Mouse (Mus musculus) heart, embryonic 15.5 days (tissue): ENCODE measurements around the gene Gpr173. TPM values are rescaled to one million over a fixed set of nuclear protein-coding genes. Genes with fewer than 3 reads are reported as not detected.
A peak's percentile ranks its signal among the peaks of the same experiment; 100 is the strongest.
"Not testable (repeated sequence)": the region's sequence is repeated elsewhere in the genome, so short reads cannot be mapped to it uniquely, and the experiment has no call there.

Source experiments
- ATAC-seq: fragments of 200-750 bp; cut with Nextera tagmentation; replicated peaks from 2 replicates; pipeline ENCODE4 v1.8.0; 2017; ENCODE audit warnings: low read depth, moderate TSS enrichment; ENCODE audit not compliant: insufficient number of reproducible peaks, insufficient read depth, low FRiP score
- H3K27ac ChIP-seq: fragments of 300-500 bp; sonication (generic); 2 replicates; pipeline ENCODE4 v1.5.1; 2015; ENCODE audit warnings: mild to moderate bottlenecking, inconsistent platforms
- H3K27me3 ChIP-seq: fragments of 300-500 bp; sonication (generic); 2 replicates; pipeline ENCODE4 v1.6.1; 2015; ENCODE audit warnings: inconsistent platforms
- H3K36me3 ChIP-seq: fragments of 300-500 bp; sonication (generic); 2 replicates; pipeline ENCODE4 v1.6.1; 2015; ENCODE audit warnings: mild to moderate bottlenecking, inconsistent platforms
- H3K4me1 ChIP-seq: fragments of 300-500 bp; sonication (generic); replicated peaks from 2 replicates; pipeline ENCODE4 v1.6.1; 2015; ENCODE audit warnings: inconsistent platforms
- H3K4me2 ChIP-seq: fragments of 300-500 bp; sonication (generic); 2 replicates; pipeline ENCODE4 v1.6.1; 2015; ENCODE audit warnings: inconsistent platforms, mild to moderate bottlenecking, moderate library complexity
- H3K4me3 ChIP-seq: fragments of 300-500 bp; sonication (generic); 2 replicates; pipeline ENCODE4 v1.5.1; 2015; ENCODE audit warnings: mild to moderate bottlenecking, inconsistent platforms
- H3K9ac ChIP-seq: fragments of 300-500 bp; sonication (generic); 2 replicates; pipeline ENCODE4 v1.6.1; 2015; ENCODE audit warnings: mild to moderate bottlenecking, inconsistent platforms
- H3K9me3 ChIP-seq: fragments of 300-500 bp; sonication (generic); replicated peaks from 2 replicates; pipeline ENCODE4 v1.6.1; 2016; ENCODE audit warnings: inconsistent platforms
- WGBS: fragments of 180-500 bp; shearing (Covaris S2); methylation state at CpG from one replicate; pipeline ENCODE4 v1.1.7; 2015; ENCODE audit warnings: mixed read lengths; 5-methylcytosine and 5-hydroxymethylcytosine counted together
- polyA plus RNA-seq: library from polyadenylated mRNA; unstranded; fragments of >200 nt; fragmentation: Nextera tagmentation; extraction: Ambion mirVana; gene quantifications from 2 replicates; pipeline ENCODE4 v1.2.1, GENCODE M21; 2015

Gene Gpr173
- polyA plus RNA-seq, 1 experiment from 2014 or later: 2.4 TPM

DNA sequence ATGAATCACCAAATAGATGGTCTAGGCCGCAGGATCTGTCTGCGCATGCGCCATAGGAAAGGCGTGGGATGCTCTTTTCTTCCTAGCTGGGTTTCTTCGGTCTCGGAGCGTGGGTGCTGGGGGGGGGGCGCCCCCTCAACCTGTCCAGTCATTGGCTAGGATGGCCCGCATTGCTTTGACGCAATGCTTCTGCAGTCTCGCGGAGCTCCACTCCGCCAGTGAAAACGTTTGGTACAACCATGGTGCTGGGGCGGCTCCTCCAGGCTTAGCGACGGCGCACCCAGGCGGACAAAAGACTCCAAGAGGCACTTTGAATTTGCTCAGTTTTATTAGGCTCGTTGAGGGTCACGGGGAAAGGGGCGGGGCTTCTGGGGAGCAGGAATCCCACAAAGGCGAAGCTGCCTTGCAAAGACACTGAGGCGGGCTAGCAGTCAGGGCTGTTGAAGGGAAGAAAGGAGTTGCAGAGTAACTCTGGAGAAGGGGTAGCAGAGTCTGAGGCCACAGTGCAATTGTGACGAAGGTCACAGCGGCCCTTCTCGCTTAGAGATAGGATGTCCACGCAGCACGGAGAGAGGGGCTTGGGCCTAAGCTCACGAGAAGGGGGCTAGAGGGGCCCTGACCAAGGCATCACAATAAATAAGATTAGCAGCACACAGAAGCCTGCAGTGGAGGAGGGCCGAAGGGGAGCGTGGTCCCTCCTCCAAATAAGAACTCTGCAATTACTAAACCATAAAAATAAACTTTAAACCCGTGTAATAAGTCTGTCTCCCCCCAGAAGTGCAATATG lies 31.8 kb downstream of the Gpr173 start:
- H3K27me3 ChIP-seq: peaks cover 7% of the 10 kb centered on the region; the same call in 1 of the 2 replicates
- 0 out of 2 replicates have a peak, but pooled peaks cover 5% of the 10 kb centered on the region for H3K36me3 ChIP-seq
- peak overlapping the region; percentile 88 for H3K27ac ChIP-seq
- H3K9ac ChIP-seq: peak overlapping the region; percentile 54
- no peaks in the 10 kb centered on the region for H3K9me3 ChIP-seq
- peaks cover 12% of the 10 kb centered on the region for H3K4me1 ChIP-seq
- 11% methylated on average over 33 of the region's 33 CpGs for WGBS
- H3K4me2 ChIP-seq: peak overlapping the region; percentile 58
- ATAC-seq: peak; percentile 97
- peak overlapping the region; percentile 39 for H3K4me3 ChIP-seq

DNA sequence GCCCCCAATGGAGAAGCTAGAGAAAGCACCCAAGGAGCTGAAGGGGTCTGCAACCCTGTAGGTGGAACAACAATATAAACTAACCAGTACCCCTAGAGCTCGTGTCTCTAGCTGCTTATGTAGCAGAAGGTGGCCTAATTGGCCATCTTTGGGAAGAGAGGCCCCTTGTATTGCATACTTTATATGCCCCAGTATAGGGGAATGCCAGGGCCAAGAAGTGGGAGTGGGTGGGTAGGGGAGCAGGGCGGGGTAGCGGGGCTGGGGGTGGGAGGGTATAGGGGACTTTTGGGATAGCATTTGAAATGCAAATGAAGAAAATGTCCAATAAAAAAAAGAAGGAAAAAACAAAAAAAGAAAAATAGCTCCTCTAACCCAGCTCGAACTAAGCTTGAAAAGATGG lies 32.4 kb downstream of the Gpr173 start:
- not testable (repeated sequence) for ATAC-seq, H3K4me1 ChIP-seq, H3K9ac ChIP-seq, H3K27me3 ChIP-seq, H3K36me3 ChIP-seq, H3K9me3 ChIP-seq
- peak overlapping the region; percentile 58 for H3K4me2 ChIP-seq
- H3K27ac ChIP-seq: peak overlapping the region; percentile 88
- WGBS: 38% methylated on average over 4 of the region's 4 CpGs
- H3K4me3 ChIP-seq: peak overlapping the region; percentile 39

DNA sequence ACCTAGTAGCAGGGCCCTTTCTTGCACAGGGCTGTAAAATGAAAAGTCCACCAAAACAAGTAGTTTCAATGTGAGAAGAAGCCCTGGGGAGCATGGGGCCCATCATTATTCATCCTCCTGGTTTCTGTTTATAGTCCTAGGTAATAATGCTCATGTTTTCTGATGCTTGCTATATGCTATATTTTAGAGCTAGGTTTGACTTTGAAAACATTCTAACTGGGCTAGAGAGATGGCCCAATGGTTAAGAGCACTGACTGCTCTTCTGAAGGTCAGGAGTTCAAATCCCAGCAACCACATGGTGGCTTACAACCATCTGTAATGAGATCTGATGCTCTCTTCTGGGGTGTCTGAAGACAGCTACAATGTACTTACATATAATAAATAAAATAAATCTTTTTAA lies 39.1 kb downstream of the Gpr173 start:
- not testable (repeated sequence) for H3K9me3 ChIP-seq, H3K4me1 ChIP-seq, H3K4me2 ChIP-seq, ATAC-seq, H3K27ac ChIP-seq, H3K36me3 ChIP-seq, H3K4me3 ChIP-seq, H3K9ac ChIP-seq
- peaks cover 19% of the 10 kb centered on the region for H3K27me3 ChIP-seq

DNA sequence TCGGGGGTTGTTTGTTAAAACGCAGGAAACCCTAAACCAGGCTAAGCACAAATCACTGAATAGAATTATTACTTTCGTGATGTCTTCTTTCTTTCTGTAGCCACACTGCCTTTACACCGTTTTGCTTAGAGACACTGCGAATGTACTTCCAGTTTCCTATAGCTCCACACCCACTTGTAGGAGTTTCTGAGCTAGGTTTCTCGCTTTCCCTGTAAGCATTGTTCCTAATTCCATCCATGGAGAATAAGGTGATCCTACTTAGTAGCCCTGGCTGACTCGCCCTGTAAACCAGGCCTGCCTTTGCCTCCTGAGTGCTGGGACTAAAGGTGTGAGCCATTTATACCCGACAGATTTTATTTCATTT lies 40.8 kb downstream of the Gpr173 start:
- Histone ChIP-seq H3K4me2 (peak overlapping the region; percentile 68), H3K27ac (peak overlapping the region; percentile 47), H3K27me3 (peaks cover 19% of the 10 kb centered on the region), H3K36me3 (no peaks in the 10 kb centered on the region), H3K9ac (no peak overlapping the region), H3K9me3 (no peaks in the 10 kb centered on the region), H3K4me3 (peak overlapping the region; percentile 66), H3K4me1 (0 out of 2 replicates have a peak, but pooled peaks cover 2% of the 10 kb centered on the region)
- no peak for ATAC-seq
- WGBS: 21% methylated on average over 8 of the region's 8 CpGs

- Histone ChIP-seq H3K27me3 (peaks cover 19% of the 10 kb centered on the region), H3K27ac (peak within 1 kb of the TSS; percentile 47), H3K4me2 (peak within 1 kb of the TSS; percentile 68), H3K4me1 (0 out of 2 replicates have a peak, but pooled peaks cover 2% of the 10 kb centered on the region), H3K9me3 (no peaks in the 10 kb centered on the region), H3K9ac (peak within 1 kb of the TSS; percentile 58), H3K4me3 (peak within 1 kb of the TSS; percentile 66), H3K36me3 (no peaks in the 10 kb centered on the region)
- ATAC-seq: peak; percentile 94
- WGBS: 6% methylated on average over 29 of the region's 29 CpGs
Observed at GRCm38 (mm10) chrX:152326996-152327688, 41.4 kb downstream of the Gpr173 start, which contains the start of gene Kantr. TSS of gene Kantr (minus strand) at chrX:152327495.

DNA sequence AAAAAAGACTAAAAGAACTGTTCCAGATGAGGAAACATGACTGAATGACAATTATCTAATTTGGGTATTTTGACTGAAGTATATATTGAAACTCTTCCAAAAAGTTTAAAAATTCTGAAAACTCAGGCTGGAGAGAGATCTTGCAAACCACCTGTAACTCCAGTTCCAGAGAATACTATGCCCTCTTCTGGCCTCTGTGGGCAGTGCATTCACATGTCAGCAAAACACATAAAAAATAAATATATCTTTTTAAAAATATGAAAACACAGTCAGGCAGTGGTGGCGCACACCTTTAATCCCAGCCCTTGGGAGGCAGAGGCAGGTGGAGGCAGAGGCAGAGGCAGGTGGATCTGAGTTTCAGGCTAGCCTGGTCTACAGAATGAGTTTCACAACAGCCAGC lies 44.9 kb downstream of the Gpr173 start:
- Histone ChIP-seq H3K36me3 (no peaks in the 10 kb centered on the region), H3K27ac (no peak overlapping the region), H3K4me3 (no peak overlapping the region), H3K9me3 (no peaks in the 10 kb centered on the region), H3K4me1 (0 out of 2 replicates have a peak, but pooled peaks cover 2% of the 10 kb centered on the region), H3K9ac (no peak overlapping the region), H3K27me3 (peaks cover 16% of the 10 kb centered on the region; the same call in 1 of the 2 replicates), H3K4me2 (no peak overlapping the region)
- WGBS: 88% methylated on average over 1 of the region's 1 CpGs
- ATAC-seq: no peak

DNA sequence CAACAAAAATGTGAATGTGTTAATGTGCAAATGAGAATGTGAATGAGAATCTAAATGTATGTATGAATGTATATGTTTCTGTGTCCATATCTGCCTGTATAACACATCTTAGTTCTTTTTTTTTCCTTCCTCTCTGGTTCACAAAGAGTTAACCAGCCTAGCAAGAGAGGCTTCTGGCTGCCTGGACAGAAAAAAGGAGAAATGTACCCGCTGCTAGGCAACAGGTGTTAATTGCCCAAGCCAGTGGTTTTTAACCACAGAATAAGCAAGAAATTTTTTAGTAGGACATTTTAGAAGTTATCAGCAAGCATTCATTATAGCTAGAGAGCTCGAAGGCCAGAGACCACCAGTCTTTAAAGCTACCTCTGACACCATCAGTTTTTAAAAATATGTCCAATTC lies 45.7 kb downstream of the Gpr173 start:
- Histone ChIP-seq H3K27me3 (peaks cover 12% of the 10 kb centered on the region; the same call in 1 of the 2 replicates), H3K4me2 (no peak overlapping the region), H3K27ac (no peak overlapping the region), H3K4me3 (no peak overlapping the region), H3K9me3 (no peaks in the 10 kb centered on the region), H3K36me3 (no peaks in the 10 kb centered on the region), H3K4me1 (0 out of 2 replicates have a peak, but pooled peaks cover 2% of the 10 kb centered on the region), H3K9ac (no peak overlapping the region)
- no peak for ATAC-seq
- 47% methylated on average over 2 of the region's 2 CpGs for WGBS

GRCm38 (mm10) chrX:152320535-152320934 lies 48.0 kb downstream of the Gpr173 start:
- no peaks in the 10 kb centered on the region for H3K36me3 ChIP-seq
- WGBS: 72% methylated on average over 4 of the region's 4 CpGs
- no peaks in the 10 kb centered on the region for H3K9me3 ChIP-seq
- no peaks in the 10 kb centered on the region for H3K4me1 ChIP-seq
- ATAC-seq: no peak
- no peak overlapping the region for H3K27ac ChIP-seq
- H3K4me2 ChIP-seq: no peak overlapping the region
- H3K27me3 ChIP-seq: peaks cover 10% of the 10 kb centered on the region; the same call in 1 of the 2 replicates
- no peak overlapping the region for H3K4me3 ChIP-seq
- H3K9ac ChIP-seq: no peak overlapping the region

DNA sequence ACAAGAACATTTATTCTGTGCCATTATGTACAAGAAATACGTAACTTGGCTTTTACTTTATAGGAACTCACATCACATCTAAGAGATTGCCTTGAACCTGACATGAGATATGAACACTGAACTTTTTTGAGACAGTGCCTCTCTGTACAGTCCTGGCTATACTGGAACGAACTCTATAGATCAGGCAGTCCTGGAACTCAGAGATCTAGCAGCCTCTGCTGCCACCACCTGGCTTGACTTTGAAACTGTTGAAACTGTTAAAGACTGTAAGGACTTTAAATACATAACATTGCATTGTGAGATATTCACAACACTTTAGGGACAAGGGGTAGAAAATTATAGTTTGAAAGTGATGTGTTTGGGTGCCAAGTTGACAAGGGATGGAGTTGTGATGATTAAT lies 60.6 kb downstream of the Gpr173 start:
- Histone ChIP-seq H3K9ac (no peak overlapping the region), H3K4me3 (no peak overlapping the region), H3K4me2 (no peak overlapping the region), H3K4me1 (no peaks in the 10 kb centered on the region), H3K36me3 (no peaks in the 10 kb centered on the region), H3K27me3 (peaks cover 12% of the 10 kb centered on the region), H3K9me3 (no peaks in the 10 kb centered on the region), H3K27ac (no peak overlapping the region)
- ATAC-seq: no peak
- 54% methylated on average over 2 of the region's 2 CpGs for WGBS

GRCm38 (mm10) chrX:152307371-152307770 lies 61.1 kb downstream of the Gpr173 start:
- H3K27ac ChIP-seq: no peak overlapping the region
- no peak overlapping the region for H3K4me2 ChIP-seq
- H3K36me3 ChIP-seq: no peaks in the 10 kb centered on the region
- no peak for ATAC-seq
- peaks cover 12% of the 10 kb centered on the region for H3K27me3 ChIP-seq
- H3K4me3 ChIP-seq: no peak overlapping the region
- no peak overlapping the region for H3K9ac ChIP-seq
- H3K9me3 ChIP-seq: no peaks in the 10 kb centered on the region
- H3K4me1 ChIP-seq: no peaks in the 10 kb centered on the region

DNA sequence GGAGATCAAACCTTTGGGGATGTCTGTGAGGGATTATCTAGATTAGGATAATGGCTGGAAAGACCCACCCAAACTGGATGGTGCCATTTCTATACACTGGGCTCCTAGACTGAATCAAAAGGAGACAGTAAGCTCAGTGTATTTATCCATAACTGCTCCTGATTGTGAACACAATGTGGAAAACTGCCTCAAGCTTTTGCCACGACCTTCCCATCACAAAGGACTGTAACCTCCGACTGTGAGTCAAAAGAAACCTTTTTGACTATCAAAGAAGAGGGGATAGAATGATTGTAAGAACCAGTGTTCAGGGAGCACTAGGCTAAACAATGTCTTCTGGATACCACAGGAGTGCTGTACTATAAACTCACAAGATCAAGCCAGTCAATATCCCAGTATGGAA lies 62.3 kb downstream of the Gpr173 start:
- Histone ChIP-seq H3K36me3 (no peaks in the 10 kb centered on the region), H3K4me2 (no peak overlapping the region), H3K9me3 (no peaks in the 10 kb centered on the region), H3K4me1 (no peaks in the 10 kb centered on the region), H3K9ac (no peak overlapping the region), H3K27me3 (peaks cover 14% of the 10 kb centered on the region), H3K27ac (no peak overlapping the region), H3K4me3 (no peak overlapping the region)
- ATAC-seq: no peak
- WGBS: 82% methylated on average over 2 of the region's 2 CpGs
